8 mouse cellular contexts compared by ENCODE assay signal in genomic region chr11:100526052-100526816, GRCm38 (mm10). TPM values are rescaled to one million over a fixed set of nuclear protein-coding genes. Genes with fewer than 3 reads are reported as not detected.
DNase-seq lines count a peak whose midpoint lies in the region; ATAC-seq lines count a peak whose summit lies in the region.

No protein-coding gene starts in this region.

- peaks cover 38% of the 10 kb centered on the region for H3K4me1 ChIP-seq in heart, embryonic 15.5 days (replicated peaks)
- peaks cover 18% of the 10 kb centered on the region for H3K4me1 ChIP-seq in brown adipose tissue, adult 24 weeks (ENCODE audit: control insufficient read depth, insufficient read depth, insufficient read length, low read length)
- H3K4me1 ChIP-seq in hindbrain, embryonic 16.5 days (ENCODE audit: control insufficient read depth, insufficient read depth, low read depth, low read length) = peaks cover 26% of the 10 kb centered on the region
- H3K4me1 ChIP-seq in midbrain, embryonic 16.5 days (ENCODE audit: control insufficient read depth, insufficient read depth, low read length) = peaks cover 31% of the 10 kb centered on the region

- H3K36me3 ChIP-seq in heart, embryonic 15.5 days = peaks cover 21% of the 10 kb centered on the region
- H3K36me3 ChIP-seq in hindbrain, embryonic 16.5 days (ENCODE audit: control insufficient read depth, insufficient read depth, low read length) = peaks cover 15% of the 10 kb centered on the region
- H3K36me3 ChIP-seq in midbrain, embryonic 16.5 days (ENCODE audit: control insufficient read depth, insufficient read depth, low read length) = peaks cover 16% of the 10 kb centered on the region

- intact Hi-C loops in heart, postnatal 25 days (cut with DNase I) = no loop called here

- peak overlapping the region; percentile 94 for H3K4me3 ChIP-seq in heart, embryonic 15.5 days
- H3K4me3 ChIP-seq in brown adipose tissue, adult 24 weeks (ENCODE audit: insufficient read depth, low read depth, low read length) = peak overlapping the region; percentile 84
- H3K4me3 ChIP-seq in hindbrain, embryonic 16.5 days (ENCODE audit: low read length) = peak overlapping the region; percentile 77
- peak overlapping the region; percentile 82 for H3K4me3 ChIP-seq in midbrain, embryonic 16.5 days (ENCODE audit: low read depth, low read length)

- peak overlapping the region; percentile 80 for H3K4me2 ChIP-seq in heart, embryonic 15.5 days
- peak overlapping the region; percentile 75 for H3K4me2 ChIP-seq in hindbrain, embryonic 16.5 days (ENCODE audit: low read length)
- peak overlapping the region; percentile 88 for H3K4me2 ChIP-seq in midbrain, embryonic 16.5 days (ENCODE audit: low read length)

- H3K9me3 ChIP-seq in heart, embryonic 15.5 days (replicated peaks) = no peaks in the 10 kb centered on the region
- no peaks in the 10 kb centered on the region for H3K9me3 ChIP-seq in hindbrain, embryonic 16.5 days (ENCODE audit: control insufficient read depth, low read length)
- no peaks in the 10 kb centered on the region for H3K9me3 ChIP-seq in midbrain, embryonic 16.5 days (replicated peaks; ENCODE audit: control insufficient read depth, low read length, poor library complexity, severe bottlenecking)

- DNase-seq in heart, postnatal 25 days (ENCODE audit: low spot score) = no peak
- no peak for DNase-seq in urinary bladder, postnatal 4 days (ENCODE audit: low spot score in 2 of 2)
- no peak for DNase-seq in urinary bladder, postnatal 10 days (ENCODE audit: low spot score)

- no peaks in the 10 kb centered on the region for H3K27me3 ChIP-seq in heart, embryonic 15.5 days
- no peaks in the 10 kb centered on the region for H3K27me3 ChIP-seq in hindbrain, embryonic 16.5 days (replicated peaks; ENCODE audit: control insufficient read depth, insufficient read depth, low read length)
- no peaks in the 10 kb centered on the region for H3K27me3 ChIP-seq in midbrain, embryonic 16.5 days (ENCODE audit: control insufficient read depth, insufficient read depth, low read depth, low read length)

- H3K27ac ChIP-seq in heart, embryonic 15.5 days = no peak overlapping the region
- no peak overlapping the region for H3K27ac ChIP-seq in brown adipose tissue, adult 24 weeks (replicated peaks; ENCODE audit: low read depth, low read length)
- peak overlapping the region; percentile 90; the same call in 1 of the 2 replicates for H3K27ac ChIP-seq in hindbrain, embryonic 16.5 days (ENCODE audit: low read depth, low read length)
- H3K27ac ChIP-seq in midbrain, embryonic 16.5 days (ENCODE audit: low read length) = no peak overlapping the region

- ATAC-seq in heart, embryonic 15.5 days (replicated peaks; ENCODE audit: insufficient number of reproducible peaks, insufficient read depth, low FRiP score, low read depth) = no peak
- no peak for ATAC-seq in hindbrain, embryonic 16.5 days
- no peak for ATAC-seq in midbrain, embryonic 16.5 days
- ATAC-seq in activated CD4-positive, CD25-positive, alpha-beta regulatory T cell, adult 4 months = no peak

- H3K9ac ChIP-seq in heart, embryonic 15.5 days = peak overlapping the region; percentile 85
- H3K9ac ChIP-seq in hindbrain, embryonic 16.5 days (ENCODE audit: low read depth, low read length) = peak overlapping the region; percentile 90
- peak overlapping the region; percentile 85 for H3K9ac ChIP-seq in midbrain, embryonic 16.5 days (ENCODE audit: low read depth, low read length)

- 36% methylated on average over 15 of the region's 15 CpGs for WGBS in heart, embryonic 15.5 days
- 7% methylated on average over 15 of the region's 15 CpGs for WGBS in hindbrain, embryonic 16.5 days
- WGBS in midbrain, embryonic 16.5 days = 5% methylated on average over 15 of the region's 15 CpGs

RNA-seq across cellular contexts. Expression of gene Acly, which starts 1.6 kb away (rescaled TPM):
- 49.5 and 76.6 TPM in 2 replicates for polyA plus RNA-seq in heart, embryonic 15.5 days (2015; fragmentation: Nextera tagmentation; extraction: Ambion mirVana)
- total RNA-seq in heart, postnatal 25 days (2021) = 10 to 100 TPM; 31.6 to 41.6 TPM
- 2,639 and 2,906 TPM in 2 replicates for polyA plus RNA-seq in brown adipose tissue, adult 24 weeks (2012; ENCODE audit: insufficient read depth, insufficient read length, missing spikeins)
- 215 and 253 TPM in 2 replicates for polyA plus RNA-seq in hindbrain, embryonic 16.5 days (2015; fragmentation: Nextera tagmentation; extraction: Ambion mirVana)
- 218 and 229 TPM in 2 replicates for polyA plus RNA-seq in midbrain, embryonic 16.5 days (2015; fragmentation: Nextera tagmentation; extraction: Ambion mirVana)
- 10 to 100 TPM; 57.2 to 76.7 TPM for polyA plus RNA-seq in activated CD4-positive, CD25-positive, alpha-beta regulatory T cell, adult 4 months (2017; shearing (Covaris generic))

RNA-seq across cellular contexts. Expression of gene Ttc25, which starts 19.2 kb away (rescaled TPM):
- polyA plus RNA-seq in heart, embryonic 15.5 days (2015; fragmentation: Nextera tagmentation; extraction: Ambion mirVana) = 0.66 TPM in 2 replicates
- total RNA-seq in heart, postnatal 25 days (2021) = under 1 TPM; 0.20 to 0.31 TPM
- 28.0 and 35.4 TPM in 2 replicates for polyA plus RNA-seq in brown adipose tissue, adult 24 weeks (2012; ENCODE audit: insufficient read depth, insufficient read length, missing spikeins)
- 2.2 and 2.5 TPM in 2 replicates for polyA plus RNA-seq in hindbrain, embryonic 16.5 days (2015; fragmentation: Nextera tagmentation; extraction: Ambion mirVana)
- polyA plus RNA-seq in midbrain, embryonic 16.5 days (2015; fragmentation: Nextera tagmentation; extraction: Ambion mirVana) = 2.9 and 3.5 TPM in 2 replicates
- under 1 TPM in 1 of 2 experiments, not detected in 1; 0.15 TPM for polyA plus RNA-seq in activated CD4-positive, CD25-positive, alpha-beta regulatory T cell, adult 4 months (2017; shearing (Covaris generic))

RNA-seq across cellular contexts. Expression of gene Cnp, which starts 48.5 kb away (rescaled TPM):
- polyA plus RNA-seq in heart, embryonic 15.5 days (2015; fragmentation: Nextera tagmentation; extraction: Ambion mirVana) = 17.4 and 27.6 TPM in 2 replicates
- 1 to 10 TPM; 5.4 to 7.3 TPM for total RNA-seq in heart, postnatal 25 days (2021)
- 7.7 and 8.4 TPM in 2 replicates for polyA plus RNA-seq in brown adipose tissue, adult 24 weeks (2012; ENCODE audit: insufficient read depth, insufficient read length, missing spikeins)
- polyA plus RNA-seq in hindbrain, embryonic 16.5 days (2015; fragmentation: Nextera tagmentation; extraction: Ambion mirVana) = 72.6 and 85.0 TPM in 2 replicates
- polyA plus RNA-seq in midbrain, embryonic 16.5 days (2015; fragmentation: Nextera tagmentation; extraction: Ambion mirVana) = 46.5 and 57.8 TPM in 2 replicates
- 100 to 1,000 TPM; 181 to 201 TPM for polyA plus RNA-seq in activated CD4-positive, CD25-positive, alpha-beta regulatory T cell, adult 4 months (2017; shearing (Covaris generic))

RNA-seq across cellular contexts. Expression of gene Klhl11, which starts 53.7 kb away (rescaled TPM):
- 6.9 and 8.7 TPM in 2 replicates for polyA plus RNA-seq in heart, embryonic 15.5 days (2015; fragmentation: Nextera tagmentation; extraction: Ambion mirVana)
- 1 to 10 TPM; 7.9 to 9.0 TPM for total RNA-seq in heart, postnatal 25 days (2021)
- 2.5 and 3.4 TPM in 2 replicates for polyA plus RNA-seq in brown adipose tissue, adult 24 weeks (2012; ENCODE audit: insufficient read depth, insufficient read length, missing spikeins)
- 9.1 and 10.4 TPM in 2 replicates for polyA plus RNA-seq in hindbrain, embryonic 16.5 days (2015; fragmentation: Nextera tagmentation; extraction: Ambion mirVana)
- polyA plus RNA-seq in midbrain, embryonic 16.5 days (2015; fragmentation: Nextera tagmentation; extraction: Ambion mirVana) = 10.3 and 11.0 TPM in 2 replicates
- 1 to 10 TPM; 1.9 to 2.1 TPM for polyA plus RNA-seq in activated CD4-positive, CD25-positive, alpha-beta regulatory T cell, adult 4 months (2017; shearing (Covaris generic))

Comparison
In these comparisons a context has a peak if more than half of its experiments do, and no peak if none do; other contexts are left out.
1. RNA of gene Acly, which starts 1.6 kb away (polyA plus RNA-seq): 2,639 to 2,906 TPM in brown adipose tissue, adult 24 weeks; 218 to 229 TPM in midbrain, embryonic 16.5 days, 215 to 253 TPM in hindbrain, embryonic 16.5 days, 57.2 to 76.7 TPM in activated CD4-positive, CD25-positive, alpha-beta regulatory T cell, adult 4 months and 49.5 to 76.6 TPM in heart, embryonic 15.5 days; every median in the first group is over 10 times any median in the second.
2. Peak in every context shown above with its lines, with median percentiles within 50 percentile points of each other: H3K4me2 ChIP-seq, H3K4me3 ChIP-seq and H3K9ac ChIP-seq.